Mouse (Mus musculus) heart, embryonic 14.5 days (tissue): ENCODE data around the gene Cubn. TPM values are rescaled to one million over a fixed set of nuclear protein-coding genes. Genes with fewer than 3 reads are reported as not detected.

Experiments
- ATAC-seq: fragments of 200-750 bp; cut with Nextera tagmentation; 2 replicates; pipeline ENCODE4 v1.8.0; 2017; ENCODE audit warnings: low read depth, moderate TSS enrichment; ENCODE audit not compliant: insufficient number of reproducible peaks, insufficient read depth, low FRiP score
- H3K27ac ChIP-seq, 2 experiments: fragments of 200-500 bp in 1 of 2; fragments of 300-500 bp in 1 of 2; sonication (generic) in 1 of 2; replicated peaks in 1 of 2; 2 replicates each; pipeline ENCODE4 v1.5.1; 2012 to 2014; ENCODE audit warnings: low read depth in 2 of 2, low read length in 2 of 2, control low read depth in 1 of 2, mild to moderate bottlenecking in 1 of 2, mixed read lengths in 1 of 2; ENCODE audit not compliant: control insufficient read depth in 1 of 2, insufficient read depth in 1 of 2
- H3K27me3 ChIP-seq: fragments of 300-500 bp; sonication (generic); 2 replicates; pipeline ENCODE4 v1.6.1; 2014; ENCODE audit warnings: mild to moderate bottlenecking, low read length, control low read depth; ENCODE audit not compliant: control insufficient read depth, insufficient read depth
- H3K36me3 ChIP-seq: fragments of 300-500 bp; sonication (generic); 2 replicates; pipeline ENCODE4 v1.6.1; 2014; ENCODE audit warnings: mild to moderate bottlenecking, control low read depth, low read length, mixed read lengths; ENCODE audit not compliant: control insufficient read depth, insufficient read depth
- H3K4me1 ChIP-seq, 2 experiments: fragments of 200-500 bp in 1 of 2; fragments of 300-500 bp in 1 of 2; sonication (generic) in 1 of 2; 2 replicates each; pipeline ENCODE4 v1.6.1; 2012 to 2014; ENCODE audit warnings: low read length in 2 of 2, control low read depth in 1 of 2, mixed read lengths in 1 of 2; ENCODE audit not compliant: control insufficient read depth in 2 of 2, insufficient read depth in 2 of 2
- H3K4me2 ChIP-seq: fragments of 300-500 bp; sonication (generic); 2 replicates; pipeline ENCODE4 v1.6.1; 2014; ENCODE audit warnings: mild to moderate bottlenecking, low read length
- H3K4me3 ChIP-seq, 2 experiments: fragments of 200-500 bp in 1 of 2; fragments of 300-500 bp in 1 of 2; sonication (generic) in 1 of 2; 2 replicates each; pipeline ENCODE4 v1.5.1; 2012 to 2014; ENCODE audit warnings: low read length in 2 of 2, mild to moderate bottlenecking in 2 of 2, control low read depth in 1 of 2, low read depth in 1 of 2, moderate library complexity in 1 of 2; ENCODE audit not compliant: control insufficient read depth in 1 of 2, insufficient read depth in 1 of 2
- H3K9ac ChIP-seq: fragments of 300-500 bp; sonication (generic); 2 replicates; pipeline ENCODE4 v1.6.1; 2014; ENCODE audit warnings: mild to moderate bottlenecking, low read length
- H3K9me3 ChIP-seq: fragments of 300-500 bp; sonication (generic); 2 replicates; pipeline ENCODE4 v1.6.1; 2016; ENCODE audit warnings: low read length, control low read depth; ENCODE audit not compliant: control insufficient read depth
- WGBS: fragments of 180-500 bp; shearing (Covaris S2); extraction: QIAGEN DNeasy Blood & Tissue Kit; methylation state at CpG from one replicate; pipeline ENCODE4 v1.1.7; 2014; 5-methylcytosine and 5-hydroxymethylcytosine counted together
- polyA plus RNA-seq: library from polyadenylated mRNA; unstranded; fragments of >200 nt; fragmentation: Nextera tagmentation; extraction: Ambion mirVana; gene quantifications from 2 replicates; pipeline ENCODE4 v1.2.1, GENCODE M21; 2014

Gene Cubn
- polyA plus RNA-seq, 1 experiment from 2014 or later, result 0.50 TPM

DNA sequence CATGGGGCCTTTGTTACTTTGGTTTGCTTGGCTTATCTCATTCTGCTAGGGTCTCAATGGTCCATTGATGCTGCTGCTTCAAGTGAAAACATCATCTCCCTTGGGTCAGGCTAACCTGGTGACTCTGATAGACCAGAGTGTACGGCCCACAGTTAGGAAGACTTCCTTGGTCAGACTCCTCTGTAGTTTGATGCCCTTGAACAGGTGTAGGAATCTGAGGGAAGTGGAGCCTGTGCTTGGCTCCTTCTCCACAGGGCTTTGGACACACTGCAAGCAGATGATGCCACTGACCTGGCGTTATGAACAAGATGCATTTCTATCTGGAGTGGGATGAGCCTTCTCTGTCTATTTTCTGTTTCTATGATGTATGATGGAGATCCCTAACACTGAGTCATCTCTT, 11.1 kb upstream of the Cubn start:
- no peaks in the 10 kb centered on the region for H3K36me3 ChIP-seq
- ATAC-seq, result no peak
- WGBS, result 88% methylated on average over 2 of the region's 2 CpGs
- no peaks in the 10 kb centered on the region for H3K9me3 ChIP-seq
- H3K4me3 ChIP-seq, result no peak overlapping the region
- no peak overlapping the region for H3K27ac ChIP-seq
- H3K9ac ChIP-seq, result no peak overlapping the region
- H3K27me3 ChIP-seq, result no peaks in the 10 kb centered on the region
- H3K4me2 ChIP-seq, result no peak overlapping the region
- no peaks in the 10 kb centered on the region for H3K4me1 ChIP-seq

DNA sequence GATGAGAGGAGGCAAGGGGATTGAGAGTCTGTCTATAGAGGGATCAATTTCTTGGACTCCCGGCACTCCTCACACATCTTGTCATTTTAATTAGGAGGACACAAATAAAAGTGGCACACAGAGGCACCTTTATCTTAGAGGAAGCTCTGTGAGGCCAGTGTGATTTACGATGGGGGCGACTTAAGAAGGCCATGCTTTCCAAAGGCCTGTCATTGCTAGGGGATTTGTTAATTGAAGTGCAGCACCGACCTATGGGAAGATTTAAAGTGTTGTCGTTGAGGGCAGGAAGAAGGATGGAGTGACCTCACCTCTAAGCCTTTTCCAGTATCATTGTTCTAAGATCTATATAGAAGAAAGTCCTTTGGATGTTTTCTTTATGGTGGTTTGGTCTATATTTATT, 9.9 kb upstream of the Cubn start:
- H3K9ac ChIP-seq, result no peak overlapping the region
- WGBS, result 47% methylated on average over 5 of the region's 5 CpGs
- no peaks in the 10 kb centered on the region; a peak in 1 of 4 replicates for H3K4me1 ChIP-seq
- no peak overlapping the region for H3K27ac ChIP-seq
- H3K27me3 ChIP-seq, result no peaks in the 10 kb centered on the region
- no peak overlapping the region for H3K4me2 ChIP-seq
- no peaks in the 10 kb centered on the region for H3K9me3 ChIP-seq
- ATAC-seq, result no peak
- no peak overlapping the region for H3K4me3 ChIP-seq
- no peaks in the 10 kb centered on the region for H3K36me3 ChIP-seq

DNA sequence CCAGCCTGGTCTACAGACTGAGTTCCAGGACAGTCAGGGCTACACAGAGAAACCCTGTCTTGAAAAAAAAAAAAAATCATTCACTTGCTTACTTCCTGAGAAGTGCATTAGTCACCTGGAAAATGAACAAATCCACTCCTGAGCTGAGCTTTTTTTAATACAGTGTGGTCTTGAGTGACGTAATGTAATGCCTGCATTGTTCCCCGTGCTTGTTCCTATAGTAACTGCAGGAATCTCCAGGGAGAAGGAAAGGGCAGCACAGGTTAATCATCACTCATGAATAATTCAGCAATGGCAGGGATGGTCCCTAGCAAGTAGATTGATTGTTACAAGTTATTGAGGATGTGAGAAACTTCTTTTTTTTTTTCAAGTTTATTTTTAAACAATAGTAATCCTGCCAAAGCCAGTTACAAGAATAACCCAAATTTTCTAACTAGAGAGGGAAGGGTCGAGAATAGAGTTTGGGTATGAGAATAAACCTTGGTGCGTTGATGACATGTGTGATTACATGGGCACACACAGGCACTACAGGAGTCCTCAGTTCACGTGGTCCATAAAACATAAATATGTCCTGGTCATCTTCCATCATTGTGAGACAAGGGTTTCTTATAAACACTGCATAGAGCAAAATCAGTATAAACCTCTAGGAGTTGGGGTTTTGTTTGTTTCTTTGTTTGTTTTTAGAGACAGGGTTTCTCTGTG, 8.8 kb upstream of the Cubn start:
- 67% methylated on average over 5 of the region's 5 CpGs for WGBS
- H3K27ac ChIP-seq, result no peak overlapping the region
- no peak overlapping the region for H3K4me3 ChIP-seq
- H3K36me3 ChIP-seq, result no peaks in the 10 kb centered on the region
- H3K9me3 ChIP-seq, result no peaks in the 10 kb centered on the region
- no peak for ATAC-seq
- H3K4me1 ChIP-seq, result peaks cover 0 to 6% of the 10 kb centered on the region in 2 experiments; a peak in 2 of 4 replicates
- no peak overlapping the region for H3K9ac ChIP-seq
- H3K27me3 ChIP-seq, result no peaks in the 10 kb centered on the region
- H3K4me2 ChIP-seq, result no peak overlapping the region

DNA sequence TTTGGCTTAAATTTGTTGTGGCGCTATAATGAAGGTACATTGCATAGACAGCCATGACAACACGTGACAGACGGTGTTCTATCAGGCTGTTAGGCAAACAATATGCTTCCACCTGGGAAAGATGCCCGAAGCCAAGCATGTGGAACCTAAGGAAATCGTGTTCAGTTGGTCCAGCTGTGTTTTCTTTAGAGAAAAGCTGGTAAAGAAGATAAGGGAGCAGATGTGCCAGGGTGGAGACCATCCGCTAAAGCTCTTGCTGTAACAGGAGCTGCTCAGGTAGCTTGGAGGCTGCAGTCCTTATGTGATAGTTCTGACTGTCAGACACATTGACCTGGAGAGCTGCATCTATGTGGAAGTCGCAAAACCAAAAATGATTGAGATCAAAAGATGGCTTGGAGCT, 7.6 kb upstream of the Cubn start:
- WGBS, result 72% methylated on average over 7 of the region's 7 CpGs
- Histone ChIP-seq H3K4me2 (no peak overlapping the region), H3K9me3 (no peaks in the 10 kb centered on the region), H3K27me3 (no peaks in the 10 kb centered on the region), H3K4me1 (peaks cover 0 to 6% of the 10 kb centered on the region in 2 experiments; a peak in 2 of 4 replicates), H3K9ac (no peak overlapping the region), H3K27ac (no peak overlapping the region), H3K4me3 (no peak overlapping the region), H3K36me3 (no peaks in the 10 kb centered on the region)
- ATAC-seq, result no peak

DNA sequence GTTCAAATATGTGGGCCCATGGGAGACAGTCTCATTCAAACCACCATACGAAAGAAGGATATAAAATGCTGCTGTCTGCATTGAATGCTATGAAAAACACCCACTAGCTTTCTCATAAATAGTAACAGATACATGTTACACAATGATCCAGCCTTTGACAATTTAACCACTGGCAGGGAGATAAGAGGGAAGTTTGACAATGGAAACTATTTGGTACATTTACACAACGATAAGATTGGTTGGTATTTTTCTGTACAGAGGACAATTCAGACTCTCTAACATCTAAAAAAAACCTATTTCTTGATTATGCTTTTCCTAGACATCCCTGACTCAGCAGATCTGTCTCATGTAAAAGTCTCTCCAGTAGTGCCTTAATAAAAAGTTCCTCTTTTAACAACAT, 4.5 kb upstream of the Cubn start:
- H3K36me3 ChIP-seq, result no peaks in the 10 kb centered on the region
- 24% methylated on average over 2 of the region's 2 CpGs for WGBS
- no peaks in the 10 kb centered on the region for H3K9me3 ChIP-seq
- no peaks in the 10 kb centered on the region for H3K27me3 ChIP-seq
- no peak for ATAC-seq
- no peak overlapping the region for H3K4me2 ChIP-seq
- H3K4me1 ChIP-seq, result peaks cover 0 to 6% of the 10 kb centered on the region in 2 experiments; a peak in 2 of 4 replicates
- no peak overlapping the region for H3K4me3 ChIP-seq
- H3K9ac ChIP-seq, result no peak overlapping the region
- no peak overlapping the region for H3K27ac ChIP-seq

DNA sequence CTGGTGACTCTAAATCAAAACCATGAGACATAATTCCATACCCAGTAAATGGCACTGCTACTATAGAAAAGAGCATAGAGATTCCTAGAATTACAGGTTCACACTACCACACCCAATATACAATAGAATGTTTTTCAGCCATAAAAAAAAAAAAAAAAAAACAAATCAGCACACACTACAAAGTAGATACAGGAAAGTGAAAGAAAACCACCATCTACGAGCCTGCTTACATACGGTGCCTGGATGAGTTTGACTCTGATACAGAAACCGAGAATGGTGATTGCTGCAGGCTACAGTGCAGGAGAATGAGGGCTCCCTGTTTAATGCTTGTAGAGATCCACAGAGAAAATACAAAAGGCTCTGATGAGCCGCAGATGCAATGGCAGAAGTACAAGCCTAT, 1.3 kb upstream of the Cubn start:
- Histone ChIP-seq H3K4me3 (no peak overlapping the region), H3K27me3 (no peaks in the 10 kb centered on the region), H3K4me2 (no peak overlapping the region), H3K36me3 (no peaks in the 10 kb centered on the region), H3K27ac (no peak overlapping the region), H3K4me1 (peaks cover 0 to 6% of the 10 kb centered on the region in 2 experiments; a peak in 2 of 4 replicates), H3K9ac (no peak overlapping the region), H3K9me3 (no peaks in the 10 kb centered on the region)
- ATAC-seq, result no peak
- WGBS, result 76% methylated on average over 4 of the region's 4 CpGs

DNA sequence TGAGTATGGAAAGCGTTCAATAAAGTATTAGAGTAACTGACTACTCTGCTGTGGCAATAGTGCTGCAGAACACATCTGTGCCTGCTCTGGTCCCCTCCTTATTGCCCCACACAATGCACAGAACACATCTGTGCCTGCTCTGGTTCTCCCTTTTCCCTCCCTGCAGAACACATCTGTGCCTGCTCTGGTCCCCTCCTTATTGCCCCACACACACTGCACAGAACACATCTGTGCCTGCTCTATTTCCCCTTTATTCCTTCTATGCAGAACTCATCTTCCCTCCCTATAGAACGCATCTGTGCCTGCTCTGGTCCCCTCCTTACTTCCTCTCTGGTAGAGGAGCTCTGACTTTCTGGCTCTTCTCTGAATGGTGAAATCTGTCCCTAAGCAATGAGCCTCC, 1.1 kb downstream of the Cubn start:
- ATAC-seq, result no peak
- H3K9me3 ChIP-seq, result no peaks in the 10 kb centered on the region
- no peak overlapping the region for H3K27ac ChIP-seq
- H3K4me3 ChIP-seq, result no peak overlapping the region
- H3K36me3 ChIP-seq, result no peaks in the 10 kb centered on the region
- H3K4me1 ChIP-seq, result no peaks in the 10 kb centered on the region
- H3K4me2 ChIP-seq, result no peak overlapping the region
- H3K9ac ChIP-seq, result no peak overlapping the region
- H3K27me3 ChIP-seq, result no peaks in the 10 kb centered on the region
- 81% methylated on average over 2 of the region's 2 CpGs for WGBS

DNA sequence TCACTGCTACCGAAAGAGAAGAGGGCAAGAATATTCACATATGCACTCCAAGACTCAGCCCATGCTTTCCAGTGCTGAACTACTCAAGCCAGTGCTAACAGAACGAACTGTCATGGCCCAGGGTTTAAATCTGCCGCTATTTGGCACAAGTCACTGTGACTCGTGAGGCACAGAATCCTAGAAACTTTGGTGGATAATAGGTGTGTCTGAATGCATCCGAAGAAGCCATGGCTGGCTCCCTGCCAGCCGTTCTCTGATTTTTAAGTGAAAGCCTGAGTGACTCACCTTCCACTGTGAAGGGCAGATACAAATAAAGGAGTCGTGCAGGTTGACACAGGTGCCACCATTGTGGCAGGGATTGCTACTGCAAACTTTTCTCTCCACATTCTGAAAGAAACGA, 5.1 kb downstream of the Cubn start:
- Histone ChIP-seq H3K27ac (no peak overlapping the region), H3K9me3 (peaks cover 3% of the 10 kb centered on the region; the same call in 1 of the 2 replicates), H3K9ac (no peak overlapping the region), H3K36me3 (no peaks in the 10 kb centered on the region), H3K4me1 (0 out of 4 replicates have a peak, but pooled peaks cover 0 to 2% of the 10 kb centered on the region in 2 experiments), H3K27me3 (no peaks in the 10 kb centered on the region), H3K4me3 (no peak overlapping the region), H3K4me2 (no peak overlapping the region)
- no peak for ATAC-seq
- 70% methylated on average over 8 of the region's 8 CpGs for WGBS
